Mouse (Mus musculus): ENCODE measurements around the gene Igfbp7.
"Not testable (repeated sequence)": the region's sequence is repeated elsewhere in the genome, so short reads cannot be mapped to it uniquely, and the experiment has no call there.

Igfbp7 gene

GRCm38 (mm10) chr5:77407341-77408298 is at the start of gene Igfbp7:
Igfbp7 (minus strand) TSS chr5:77408041.
- peak; percentile 92 for DNase-seq

- no peak for DNase-seq
Measured at GRCm38 (mm10) chr5:77452103-77452502, 44.3 kb upstream of the Igfbp7 start.

GRCm38 (mm10) chr5:77449531-77449930 is 41.7 kb upstream of the Igfbp7 start:
- no peak for DNase-seq

GRCm38 (mm10) chr5:77445431-77445830 is 37.6 kb upstream of the Igfbp7 start:
- peak; percentile 29 for DNase-seq

- no peak for DNase-seq
Measured at GRCm38 (mm10) chr5:77443889-77444573, 36.2 kb upstream of the Igfbp7 start.

GRCm38 (mm10) chr5:77442856-77443623 is 35.2 kb upstream of the Igfbp7 start:
- no peak for DNase-seq

GRCm38 (mm10) chr5:77436308-77436707 is 28.5 kb upstream of the Igfbp7 start:
- DNase-seq: no peak

GRCm38 (mm10) chr5:77434060-77434459 is 26.2 kb upstream of the Igfbp7 start:
- peak; percentile 30 for DNase-seq

- DNase-seq: peak; percentile 45
Measured at GRCm38 (mm10) chr5:77433561-77433960, 25.7 kb upstream of the Igfbp7 start.

- DNase-seq: no peak
Measured at GRCm38 (mm10) chr5:77433119-77433518, 25.3 kb upstream of the Igfbp7 start.

- DNase-seq: no peak
Measured at GRCm38 (mm10) chr5:77432446-77432845, 24.6 kb upstream of the Igfbp7 start.

GRCm38 (mm10) chr5:77431068-77431467 is 23.2 kb upstream of the Igfbp7 start:
- DNase-seq: no peak

- no peak for DNase-seq
Measured at GRCm38 (mm10) chr5:77430471-77430870, 22.6 kb upstream of the Igfbp7 start.

GRCm38 (mm10) chr5:77430049-77430448 is 22.2 kb upstream of the Igfbp7 start:
- no peak for DNase-seq

GRCm38 (mm10) chr5:77428526-77428925 is 20.7 kb upstream of the Igfbp7 start:
- DNase-seq: no peak

- DNase-seq: no peak
Measured at GRCm38 (mm10) chr5:77427986-77428385, 20.1 kb upstream of the Igfbp7 start.

GRCm38 (mm10) chr5:77425721-77426500 is 18.1 kb upstream of the Igfbp7 start:
- no peak for DNase-seq

- DNase-seq: not testable (repeated sequence)
Measured at GRCm38 (mm10) chr5:77419537-77419936, 11.7 kb upstream of the Igfbp7 start.

GRCm38 (mm10) chr5:77416058-77416457 is 8.2 kb upstream of the Igfbp7 start:
- no peak for DNase-seq

- no peak for DNase-seq
Measured at GRCm38 (mm10) chr5:77408530-77408929, 689 bp upstream of the Igfbp7 start.

- peak; percentile 71 for DNase-seq
Measured at GRCm38 (mm10) chr5:77406371-77406871, 1.4 kb downstream of the Igfbp7 start.

GRCm38 (mm10) chr5:77405455-77406057 is 2.3 kb downstream of the Igfbp7 start:
- DNase-seq: peak; percentile 7

Measured in kidney, postnatal 14 days (tissue).